Mouse (Mus musculus) kidney, adult 2 months (tissue): ENCODE results near the gene Cdk2. TPM values are rescaled to one million over a fixed set of nuclear protein-coding genes. Genes with fewer than 3 reads are reported as not detected.
A peak's percentile ranks its signal among the peaks of the same experiment; 100 is the strongest.

ENCODE experiments used
- DNase-seq: peaks from one replicate; pipeline ENCODE4 v3.0.0; 2021
- H3K27ac ChIP-seq: fragments of 200-500 bp; 2 replicates; pipeline ENCODE4 v1.5.1; 2012; ENCODE audit warnings: low read depth, low read length, control low read depth, inconsistent platforms; ENCODE audit not compliant: insufficient read depth
- H3K27me3 ChIP-seq: fragments of 200-500 bp; replicated peaks from 2 replicates; pipeline ENCODE4 v1.6.1; 2012; ENCODE audit warnings: mild to moderate bottlenecking, moderate library complexity, low read length, inconsistent platforms; ENCODE audit not compliant: control insufficient read depth, insufficient read depth
- H3K36me3 ChIP-seq: fragments of 200-500 bp; 2 replicates; pipeline ENCODE4 v1.6.1; 2012; ENCODE audit warnings: mild to moderate bottlenecking, moderate library complexity, low read length, inconsistent platforms; ENCODE audit not compliant: control insufficient read depth, insufficient read depth
- H3K4me1 ChIP-seq: fragments of 200-500 bp; 2 replicates; pipeline ENCODE4 v1.6.1; 2011; ENCODE audit warnings: low read length; ENCODE audit not compliant: control insufficient read depth, insufficient read depth
- H3K4me3 ChIP-seq: fragments of 200-500 bp; 2 replicates; pipeline ENCODE4 v1.5.1; 2011; ENCODE audit warnings: mild to moderate bottlenecking, low read depth, low read length, control low read depth; ENCODE audit not compliant: insufficient read depth
- CTCF ChIP-seq: fragments of 200-500 bp; conservative IDR thresholded peaks from 2 replicates; pipeline ENCODE4 v1.5.1; 2011; ENCODE audit warnings: low read depth, mild to moderate bottlenecking, control low read depth, low read length, moderate library complexity, mixed read lengths; ENCODE audit not compliant: insufficient read depth, insufficient read length
- POLR2A ChIP-seq: fragments of 200-500 bp; IDR thresholded peaks from one replicate; pipeline ENCODE4 v1.6.1; 2011; ENCODE audit warnings: low read depth, low read length, control low read depth
- whole genome bisulfite sequencing: fragments of 180-500 bp; shearing (Covaris S2); methylation state at CpG from one replicate; pipeline ENCODE4 v1.1.7; 2018; 5-methylcytosine and 5-hydroxymethylcytosine counted together
- polyA plus RNA-seq: library from polyadenylated mRNA; depleted of rRNA; stranded (reverse); fragments of >200 nt; gene quantifications from 2 replicates; pipeline ENCODE4 v1.2.3, GENCODE M21; 2012

Gene Cdk2
- polyA plus RNA-seq, 1 experiment = 12.4 TPM

DNA sequence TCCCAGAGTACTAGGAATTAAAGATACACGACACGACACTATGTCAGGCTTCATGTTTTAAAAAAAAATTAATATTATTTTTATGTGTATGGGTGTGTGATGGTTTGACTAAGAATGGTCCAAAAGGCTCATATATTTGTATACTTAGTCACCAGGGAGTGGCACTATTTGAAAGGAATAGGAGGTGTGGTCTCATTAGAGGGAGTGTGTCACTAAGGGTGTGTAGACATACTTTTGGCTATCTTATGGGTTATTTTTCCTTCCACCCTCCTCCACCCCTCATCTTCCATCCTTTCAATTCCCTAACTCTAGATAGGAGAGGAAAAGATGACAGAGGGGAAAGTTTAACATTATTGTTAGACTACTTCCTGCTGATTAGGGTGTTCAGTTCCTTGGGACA lies 39.0 kb downstream of the Cdk2 start:
- TF ChIP-seq CTCF (no peak), POLR2A (no peak)

DNA sequence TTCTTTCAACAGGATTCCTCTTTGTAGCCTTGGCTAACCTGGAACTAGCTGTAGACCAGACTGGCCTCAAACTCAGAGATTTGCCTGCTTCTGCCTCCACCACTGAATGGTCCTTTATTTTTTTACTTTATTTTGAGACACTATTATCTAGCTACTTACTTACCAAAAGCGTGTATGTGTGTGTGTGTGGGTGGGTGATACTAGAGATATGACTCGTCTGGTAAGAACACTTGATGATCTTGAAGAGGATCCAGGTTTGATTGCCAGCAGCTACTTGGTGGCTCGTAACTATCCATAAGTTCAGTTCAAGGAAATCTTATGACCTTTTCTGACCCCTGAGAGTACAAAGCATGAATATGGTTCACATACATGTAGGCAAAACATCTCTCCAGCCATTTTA lies 39.5 kb downstream of the Cdk2 start:
- TF ChIP-seq CTCF (no peak), POLR2A (no peak)
- H3K27ac ChIP-seq = no peak overlapping the region
- no peaks in the 10 kb centered on the region for H3K27me3 ChIP-seq
- no peak overlapping the region for H3K4me3 ChIP-seq
- H3K4me1 ChIP-seq = peaks cover 3% of the 10 kb centered on the region; the same call in 1 of the 2 replicates
- WGBS = 91% methylated on average over 3 of the region's 3 CpGs
- no peaks in the 10 kb centered on the region for H3K36me3 ChIP-seq
- DNase-seq = no peak

More for the DNA sequence above, 39.0 kb downstream of the Cdk2 start:
- Histone ChIP-seq H3K4me1 (peaks cover 3% of the 10 kb centered on the region; the same call in 1 of the 2 replicates), H3K27me3 (no peaks in the 10 kb centered on the region), H3K27ac (no peak overlapping the region), H3K4me3 (no peak overlapping the region), H3K36me3 (no peaks in the 10 kb centered on the region)
- no peak for DNase-seq
- 98% methylated on average over 2 of the region's 2 CpGs for WGBS

DNA sequence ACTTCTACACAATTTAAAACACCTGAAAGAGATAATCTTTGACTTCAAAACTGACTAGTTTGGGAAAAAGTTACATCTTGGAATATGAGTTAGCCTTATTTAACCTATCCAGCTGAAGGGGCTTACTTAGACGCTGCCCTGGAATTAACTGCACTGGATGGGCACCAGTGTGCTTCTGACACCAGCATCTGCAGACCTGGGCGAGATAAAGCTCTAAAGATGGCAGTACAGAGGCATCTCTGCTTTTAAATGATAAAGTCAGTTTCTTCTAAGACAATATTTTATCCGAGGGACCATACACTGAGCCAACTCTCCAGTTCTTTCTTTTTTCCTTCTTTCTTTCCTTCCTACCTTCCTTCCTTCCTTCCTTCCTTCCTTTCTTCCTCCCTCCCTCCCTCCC lies 40.0 kb downstream of the Cdk2 start:
- Histone ChIP-seq H3K4me3 (no peak overlapping the region), H3K27ac (no peak overlapping the region), H3K36me3 (no peaks in the 10 kb centered on the region), H3K4me1 (peaks cover 3% of the 10 kb centered on the region; the same call in 1 of the 2 replicates), H3K27me3 (no peaks in the 10 kb centered on the region)
- DNase-seq = no peak
- 74% methylated on average over 3 of the region's 3 CpGs for WGBS
- TF ChIP-seq POLR2A (no peak), CTCF (no peak)

DNA sequence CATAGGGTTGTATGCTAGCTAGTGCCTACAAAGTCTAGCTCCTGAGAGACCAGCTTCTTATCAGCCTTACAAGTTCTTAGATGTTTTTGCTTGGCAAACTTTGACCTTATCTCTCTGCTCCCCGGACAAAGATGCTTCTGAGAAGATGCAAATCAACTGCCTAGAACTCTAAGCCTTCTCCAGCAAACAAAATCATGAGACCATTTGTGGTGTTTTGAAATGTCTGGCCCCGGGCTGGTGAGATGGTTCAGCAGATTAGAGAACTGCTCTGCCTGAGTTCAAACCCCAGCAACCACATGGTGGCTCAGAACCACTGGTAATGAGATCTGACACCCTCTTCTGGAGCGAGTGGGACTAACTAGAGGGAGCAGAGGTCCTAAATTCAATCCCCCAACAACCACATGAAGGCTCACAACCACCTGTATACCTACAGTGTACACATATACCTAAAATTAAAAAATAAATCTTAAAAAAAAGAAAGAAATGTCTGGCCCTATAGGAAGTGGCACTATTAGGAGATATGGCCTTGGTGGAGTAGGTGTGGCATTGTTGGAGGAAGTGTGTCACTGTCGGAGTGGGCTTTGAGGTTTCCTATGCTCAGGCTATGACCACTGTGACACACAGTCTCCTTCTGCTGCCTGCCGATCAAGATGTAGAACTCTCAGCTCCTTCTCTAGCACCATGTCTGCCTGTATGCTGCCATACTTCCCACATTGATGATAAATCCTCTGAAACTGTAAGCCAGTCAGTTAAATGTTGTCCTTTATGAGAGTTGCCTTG lies 41.2 kb downstream of the Cdk2 start:
- no peak overlapping the region for H3K27ac ChIP-seq
- H3K4me3 ChIP-seq = no peak overlapping the region
- H3K36me3 ChIP-seq = no peaks in the 10 kb centered on the region
- WGBS = 61% methylated on average over 5 of the region's 5 CpGs
- DNase-seq = no peak
- H3K4me1 ChIP-seq = peaks cover 2% of the 10 kb centered on the region; the same call in 1 of the 2 replicates
- TF ChIP-seq POLR2A (no peak), CTCF (no peak)
- no peaks in the 10 kb centered on the region for H3K27me3 ChIP-seq

DNA sequence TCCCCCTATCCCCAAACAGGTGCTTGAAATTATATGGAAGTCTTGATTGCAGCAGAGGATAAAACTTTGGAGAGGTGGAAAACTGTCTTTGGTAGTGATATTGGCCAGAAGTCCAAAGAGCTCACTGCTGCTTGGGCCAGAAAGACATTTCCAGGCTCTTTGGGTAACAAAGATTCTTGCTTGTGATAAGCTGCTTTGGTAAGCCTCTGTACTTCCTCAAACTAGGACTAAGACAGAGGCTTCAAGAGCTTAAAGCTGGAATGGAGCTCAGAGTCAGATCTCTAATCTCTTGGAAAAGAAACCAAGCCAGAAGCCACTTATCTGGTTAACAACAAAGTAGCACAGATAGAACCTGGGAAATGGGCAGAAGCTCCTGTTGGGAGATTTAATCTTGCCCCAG lies 42.4 kb downstream of the Cdk2 start:
- no peak for DNase-seq
- H3K27me3 ChIP-seq = no peaks in the 10 kb centered on the region
- no peaks in the 10 kb centered on the region for H3K4me1 ChIP-seq
- H3K36me3 ChIP-seq = no peaks in the 10 kb centered on the region
- H3K4me3 ChIP-seq = no peak overlapping the region
- no peak overlapping the region; the same call in 1 of the 2 replicates for H3K27ac ChIP-seq
- no peak for TF ChIP-seq POLR2A
- no peak for TF ChIP-seq CTCF

DNA sequence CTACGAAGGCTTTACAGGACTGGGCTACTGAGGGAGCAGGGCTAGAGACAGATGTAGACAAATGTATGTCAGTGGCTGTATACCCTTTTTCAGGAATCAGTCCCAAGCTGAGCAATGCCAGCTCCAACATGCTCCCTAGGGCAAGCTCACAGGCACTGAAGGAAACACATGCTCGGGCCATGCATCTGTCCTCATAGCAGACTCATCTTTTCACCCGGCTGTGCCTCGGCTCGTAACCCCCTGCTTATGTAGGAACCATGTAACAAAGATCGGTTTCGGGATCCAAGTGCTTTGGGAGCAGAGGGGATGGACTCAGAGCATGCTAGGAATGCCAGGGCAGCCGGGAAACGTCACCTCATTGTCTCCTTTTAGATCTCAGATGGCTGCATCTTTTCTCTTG lies 45.3 kb downstream of the Cdk2 start:
- Histone ChIP-seq H3K27ac (no peak overlapping the region), H3K4me1 (peaks cover 15% of the 10 kb centered on the region; the same call in 1 of the 2 replicates), H3K27me3 (no peaks in the 10 kb centered on the region), H3K36me3 (no peaks in the 10 kb centered on the region), H3K4me3 (no peak overlapping the region)
- no peak for DNase-seq
- TF ChIP-seq POLR2A (no peak), CTCF (no peak)
- 51% methylated on average over 9 of the region's 9 CpGs for WGBS

DNA sequence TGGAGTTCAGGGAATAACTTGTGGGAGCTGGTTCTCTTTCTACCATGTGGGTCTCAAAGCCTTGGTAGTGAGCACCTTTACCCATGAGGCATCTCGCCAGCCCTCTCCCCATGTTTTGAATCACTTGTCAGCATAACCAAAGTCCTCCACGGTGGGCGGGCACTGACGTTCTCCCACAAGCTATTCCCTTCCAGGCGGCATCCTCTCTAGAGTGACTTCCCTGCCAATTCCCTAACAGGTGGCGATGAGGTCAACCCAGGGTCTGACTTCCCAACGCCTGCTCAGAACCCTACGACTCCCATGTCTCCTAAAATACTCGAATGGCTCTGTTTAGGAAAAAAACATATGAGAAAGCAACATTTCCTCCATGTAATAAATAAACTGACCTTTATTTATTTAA lies 47.0 kb downstream of the Cdk2 start:
- DNase-seq = peak; percentile 67
- WGBS = 35% methylated on average over 9 of the region's 9 CpGs
- H3K4me1 ChIP-seq = peaks cover 15% of the 10 kb centered on the region; the same call in 1 of the 2 replicates
- H3K27me3 ChIP-seq = no peaks in the 10 kb centered on the region
- no peaks in the 10 kb centered on the region for H3K36me3 ChIP-seq
- no peak overlapping the region for H3K4me3 ChIP-seq
- no peak for TF ChIP-seq POLR2A
- no peak for TF ChIP-seq CTCF
- no peak overlapping the region for H3K27ac ChIP-seq
